Mouse (Mus musculus) fat pad, adult 2 months (tissue): ENCODE data around the gene Btbd18.
A peak's percentile ranks its signal among the peaks of the same experiment; 100 is the strongest.

Experiments
- DNase-seq: peaks from one replicate; pipeline ENCODE4 v3.0.0-alpha.2; 2011; ENCODE audit warnings: low read depth, low spot score; ENCODE audit errors: extremely low read depth

The Btbd18 gene

GRCm38 (mm10) chr2:84695007-84695695, 36.3 kb downstream of the Btbd18 start:
- no peak for DNase-seq

GRCm38 (mm10) chr2:84703497-84703896, 44.6 kb downstream of the Btbd18 start:
- DNase-seq = no peak

- DNase-seq = no peak
These were observed 45.5 kb downstream of the Btbd18 start for GRCm38 (mm10) chr2:84704329-84704728.

GRCm38 (mm10) chr2:84705295-84705694, 46.4 kb downstream of the Btbd18 start:
- DNase-seq = no peak

GRCm38 (mm10) chr2:84707523-84707922, 48.6 kb downstream of the Btbd18 start:
- DNase-seq = no peak

GRCm38 (mm10) chr2:84711898-84712297, 53.0 kb downstream of the Btbd18 start:
- DNase-seq = no peak

- no peak for DNase-seq
These were observed 55.5 kb downstream of the Btbd18 start for GRCm38 (mm10) chr2:84714422-84714810.

GRCm38 (mm10) chr2:84714811-84715561, 56.1 kb downstream of the Btbd18 start, which contains the start of gene Zdhhc5:
Gene Zdhhc5, minus strand, starts transcription at chr2:84715180.
- DNase-seq = peak; percentile 71

GRCm38 (mm10) chr2:84715562-84716361, 56.9 kb downstream of the Btbd18 start:
- DNase-seq = peak; percentile 89

GRCm38 (mm10) chr2:84716423-84717355, 57.8 kb downstream of the Btbd18 start:
- DNase-seq = no peak

- no peak for DNase-seq
These were observed 58.5 kb downstream of the Btbd18 start for GRCm38 (mm10) chr2:84717357-84717756.
